Mouse (Mus musculus) ES-E14 (cell line): ENCODE data around the gene Gm9844.

Experiments used
- CHD2 ChIP-seq: IDR thresholded peaks from 2 replicates; pipeline ENCODE4 v1.6.1; 2014; ENCODE audit warnings: mild to moderate bottlenecking, low read depth, low read length, inconsistent platforms
- HCFC1 ChIP-seq: IDR thresholded peaks from 2 replicates; pipeline ENCODE4 v1.6.1; 2012; ENCODE audit warnings: low read length, inconsistent platforms, borderline replicate concordance; ENCODE audit not compliant: insufficient read depth
- MAFK ChIP-seq: IDR thresholded peaks from 2 replicates; pipeline ENCODE4 v1.6.1; 2014; ENCODE audit warnings: mild to moderate bottlenecking, low read depth, low read length, inconsistent platforms; ENCODE audit not compliant: insufficient read depth
- ZC3H11A ChIP-seq: IDR thresholded peaks from 2 replicates; pipeline ENCODE4 v1.6.1; 2012; ENCODE audit warnings: low read depth, mild to moderate bottlenecking, inconsistent platforms, low read length, borderline replicate concordance
- ZNF384 ChIP-seq: IDR thresholded peaks from 2 replicates; pipeline ENCODE4 v1.6.1; 2012; ENCODE audit warnings: low read depth, low read length, inconsistent platforms

- no peak for TF ChIP-seq MAFK
- TF ChIP-seq CHD2, result no peak
- TF ChIP-seq ZNF384, result no peak
- TF ChIP-seq ZC3H11A, result no peak
- no peak for TF ChIP-seq HCFC1
Observed at GRCm38 (mm10) chr7:24845181-24845580, 16.8 kb upstream of the Gm9844 start.
